Mouse (Mus musculus) embryonic stem cell, embryonic (primary cell): Measurements from ENCODE around the gene Prr15l.

Source experiments
- CTCF ChIA-PET, 4 experiments: fragments of 300-600 bp in 2 of 4; fragments of 350-600 bp in 2 of 4; sonication (Branson Sonifier 250); formaldehyde crosslinking; loops; one replicate each; lab custom pipeline; 2022; ENCODE audit warnings: inconsistent platforms in 2 of 4; lab: Charles Lee
- POLR2A ChIA-PET, 4 experiments: fragments of 300-600 bp in 2 of 4; fragments of 350-600 bp in 2 of 4; sonication (Branson Sonifier 250); formaldehyde crosslinking; loops; one replicate each; lab custom pipeline; 2022; ENCODE audit warnings: antibody characterized with exemption in 4 of 4, inconsistent platforms in 1 of 4; lab: Charles Lee

Prr15l gene

DNA sequence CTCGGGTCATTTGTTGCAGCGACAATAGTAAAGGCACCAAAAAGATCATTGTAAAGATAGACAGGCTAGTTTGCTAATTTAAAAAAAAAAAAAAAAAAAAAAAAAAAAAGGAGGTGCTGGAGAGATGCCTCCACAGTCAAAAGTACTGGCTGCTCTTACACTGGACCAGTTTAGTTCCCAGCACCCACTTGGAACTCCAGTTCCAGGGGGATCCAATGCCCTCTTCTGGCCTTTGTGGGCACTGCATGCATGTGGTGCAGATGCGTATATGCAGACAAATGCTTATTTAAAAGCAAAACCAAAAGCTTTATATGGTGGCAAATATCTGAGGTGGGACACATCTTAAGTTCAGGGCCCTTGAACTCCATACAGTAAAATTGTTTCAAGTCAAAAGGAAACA, 22.9 kb downstream of the Prr15l start:
- CTCF ChIA-PET = interaction anchor here (0.6 to 4.4 kb wide), 24 partner anchors 8 to 633 kb away, joined by 3 to 21 read pairs (median 5); partner anchors contain the start of genes Cdk5rap3 (in 2 of the 4) and Scrn2 (in 1 of the 4)
- POLR2A ChIA-PET = interaction anchor here in 3 of 4 experiments (0.6 to 10.8 kb wide), 21 partner anchors 10 to 713 kb away, joined by 3 to 134 read pairs (median 4); partner anchors contain the start of genes Cdk5rap3 (in 2 of the 3), Mllt6 (in 1 of the 3), Prr15l (in 1 of the 3) and Scrn2 (in 1 of the 3)

DNA sequence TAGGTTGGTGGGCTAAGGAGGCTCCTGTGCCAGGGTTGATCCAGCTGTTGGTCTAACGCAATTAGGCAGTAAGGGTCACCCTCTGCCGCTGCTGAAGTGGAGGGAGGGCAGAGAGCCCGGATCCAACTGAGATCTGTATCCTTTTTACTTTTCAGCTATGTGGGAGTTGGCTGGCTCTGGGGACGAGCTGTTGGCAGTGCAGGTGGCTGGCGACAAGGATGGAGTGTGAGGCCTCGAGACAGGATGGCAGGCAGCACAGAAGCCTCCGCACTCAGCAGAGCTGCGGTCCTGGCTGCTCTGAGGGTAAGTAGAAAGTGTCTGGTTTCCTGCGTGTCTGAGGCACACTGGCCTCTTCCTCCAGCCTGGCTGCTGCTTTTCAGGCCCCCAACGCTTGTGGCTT, 24.5 kb downstream of the Prr15l start:
- POLR2A ChIA-PET = interaction anchor here in 3 of 4 experiments (0.5 to 10.8 kb wide), 22 partner anchors 9 to 383 kb away, joined by 3 to 134 read pairs (median 6); partner anchors contain the start of genes Cdk5rap3 (in 2 of the 3), Pnpo (in 1 of the 3) and Prr15l (in 1 of the 3)

DNA sequence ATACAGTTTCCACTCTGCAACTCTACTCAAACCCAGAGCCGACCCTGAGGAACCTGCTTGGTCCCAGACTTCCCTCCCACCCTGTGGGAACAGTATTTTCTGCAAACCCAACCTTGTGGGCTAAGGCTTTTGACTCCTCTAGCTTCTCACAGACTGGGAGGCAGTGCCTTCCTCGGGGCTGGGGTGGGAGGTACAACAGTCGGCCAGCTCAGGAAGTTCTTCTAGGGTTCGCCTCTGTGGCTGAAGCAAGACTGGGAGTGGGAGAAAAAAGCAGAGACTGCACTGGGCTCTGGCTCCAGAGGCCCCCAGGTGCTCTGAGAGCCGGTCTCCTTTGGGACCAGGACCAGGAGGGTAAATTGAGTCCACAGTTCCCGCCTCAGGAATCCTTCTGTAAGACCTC, 25.0 kb downstream of the Prr15l start:
- CTCF ChIA-PET = interaction anchor here in 3 of 4 experiments (0.5 to 2.7 kb wide), 7 partner anchors 9 to 420 kb away, joined by 3 to 10 read pairs (median 3); partner anchors contain the start of genes Cdk5rap3 (in 2 of the 3) and Pnpo (in 1 of the 3)
- POLR2A ChIA-PET = interaction anchor here in 3 of 4 experiments (0.5 to 2.6 kb wide), 15 partner anchors 8 to 382 kb away, joined by 3 to 14 read pairs (median 6); partner anchors contain the start of genes Cdk5rap3 (in 2 of the 3) and Pnpo (in 1 of the 3)

More for the DNA sequence above, 24.5 kb downstream of the Prr15l start:
- CTCF ChIA-PET = interaction anchor here (0.5 to 2.7 kb wide), 10 partner anchors 9 to 420 kb away, joined by 3 to 10 read pairs (median 4); partner anchors contain the start of genes Cdk5rap3 (in 3 of the 4) and Pnpo (in 1 of the 4)

DNA sequence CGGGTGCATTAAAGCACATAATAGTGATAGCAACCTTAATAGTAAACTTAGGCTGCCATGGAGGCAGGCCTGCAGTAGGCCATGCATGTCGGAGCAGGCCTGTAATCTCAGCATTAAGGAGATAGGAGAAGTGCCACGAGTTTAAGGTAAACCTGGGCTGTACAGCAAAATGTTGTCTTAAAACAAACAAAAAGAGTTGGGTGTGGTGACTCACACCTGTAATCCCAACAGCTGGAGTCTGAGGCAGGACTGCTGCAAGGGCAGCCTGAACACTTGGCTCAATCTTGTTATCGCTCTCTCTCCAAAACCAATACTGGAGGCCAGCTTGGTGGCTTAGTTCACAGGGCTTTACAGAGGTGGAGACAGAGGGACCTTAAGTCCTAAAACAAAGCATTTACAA, 27.2 kb downstream of the Prr15l start:
- ChIA-PET POLR2A (interaction anchor here (0.7 to 4.5 kb wide), 22 partner anchors 8 to 232 kb away, joined by 3 to 41 read pairs (median 6); partner anchors contain the start of genes Pnpo (in 2 of the 4), Cbx1 (in 1 of the 4), Cdk5rap3 (in 1 of the 4) and Kpnb1 (in 1 of the 4)), CTCF (interaction anchor here in 3 of 4 experiments (0.5 to 1.8 kb wide), 4 partner anchors 9 to 1069 kb away, joined by 3 to 5 read pairs (median 4); partner anchors contain the start of gene Cdk5rap3 (in 1 of the 3))

DNA sequence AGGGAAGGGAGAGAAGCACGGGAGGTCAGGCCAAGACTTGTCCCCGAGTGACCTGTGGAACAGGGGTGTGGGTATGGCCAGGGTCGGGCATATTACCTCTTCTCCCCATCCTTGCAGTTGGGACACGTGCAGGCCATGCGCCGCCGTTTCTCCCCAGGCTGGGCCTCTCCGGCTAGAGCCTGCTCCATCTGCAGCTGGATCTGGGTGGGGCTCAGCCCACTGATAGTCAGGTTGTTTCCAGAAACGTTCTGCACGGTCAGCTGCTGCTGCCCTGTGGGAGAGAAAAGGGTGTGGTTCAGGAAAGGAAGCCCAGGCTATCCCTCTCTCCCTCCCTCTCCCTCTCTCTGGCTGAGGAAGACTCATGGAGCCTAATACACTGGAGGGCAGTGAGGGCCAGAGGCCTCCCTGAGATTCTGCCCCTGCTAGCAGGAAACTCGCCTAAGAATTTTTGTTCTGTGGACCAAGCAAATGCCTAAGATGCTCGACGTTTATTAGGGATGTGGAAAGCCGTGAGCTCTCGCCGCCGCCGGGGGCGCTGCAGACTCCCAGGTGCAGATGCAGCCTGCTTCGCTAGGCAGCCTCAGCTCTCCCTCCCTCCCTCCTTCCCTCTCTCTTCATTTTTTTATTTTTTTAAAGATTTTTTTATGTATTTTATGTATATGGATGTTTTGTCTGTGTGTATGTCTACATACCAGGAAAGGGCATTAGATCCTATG, 28.3 kb downstream of the Prr15l start:
- ChIA-PET POLR2A (interaction anchor here (0.5 to 4.5 kb wide), 51 partner anchors 8 to 445 kb away, joined by 3 to 41 read pairs (median 5); partner anchors contain the start of genes Cdk5rap3 (in 3 of the 4), Pnpo (in 3 of the 4), Cbx1 (in 1 of the 4) and Prr15l (in 1 of the 4)), CTCF (interaction anchor here (0.6 to 1.8 kb wide), 52 partner anchors 7 to 1131 kb away, joined by 3 to 15 read pairs (median 4); partner anchors contain the start of genes Cdk5rap3 (in 4 of the 4), Pnpo (in 3 of the 4) and Scrn2 (in 2 of the 4))

DNA sequence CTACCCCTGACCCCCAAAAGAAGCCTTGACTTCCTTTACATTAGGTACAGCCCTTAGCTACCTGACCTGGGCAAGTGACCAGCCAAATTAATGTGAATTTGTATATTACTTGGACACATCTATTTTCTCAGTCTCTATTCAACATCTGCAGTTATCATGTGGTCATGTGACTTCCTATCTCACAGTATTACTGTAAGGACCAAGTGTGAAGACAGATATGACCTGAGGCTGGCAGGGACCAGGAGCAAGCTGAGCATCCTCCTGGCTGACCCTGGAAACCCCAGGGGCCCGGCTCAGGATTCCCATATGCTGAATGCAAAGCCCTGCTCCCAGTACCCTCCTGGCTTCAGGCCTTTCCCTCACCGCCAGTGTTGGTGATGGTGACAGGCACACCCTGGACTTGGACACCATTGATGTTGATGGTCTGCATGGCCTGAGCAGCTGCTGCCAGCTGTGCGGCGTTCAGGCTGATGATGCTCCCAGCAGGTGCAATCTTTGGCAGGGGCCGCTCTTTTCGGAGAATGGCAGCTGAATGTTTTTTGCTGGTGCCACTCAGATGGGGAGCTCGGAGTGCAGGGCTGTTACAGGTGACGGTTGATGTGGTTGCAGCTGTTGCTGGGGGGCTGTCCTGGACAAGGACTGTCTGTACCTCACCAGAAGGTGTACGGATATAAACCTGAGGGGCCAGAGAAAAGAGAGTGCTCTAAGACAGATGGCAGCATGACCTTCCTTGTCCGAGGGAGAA, 29.3 kb downstream of the Prr15l start:
- ChIA-PET CTCF (interaction anchor here (0.6 to 1.8 kb wide), 30 partner anchors 9 to 162 kb away, joined by 3 to 15 read pairs (median 4); partner anchors contain the start of genes Cdk5rap3 (in 2 of the 4) and Pnpo (in 2 of the 4)), POLR2A (interaction anchor here (0.5 to 4.5 kb wide), 35 partner anchors 10 to 444 kb away, joined by 3 to 41 read pairs (median 8); partner anchors contain the start of genes Cdk5rap3 (in 2 of the 4), Pnpo (in 2 of the 4), Lrrc46 (in 1 of the 4) and Mrpl10 (in 1 of the 4))

DNA sequence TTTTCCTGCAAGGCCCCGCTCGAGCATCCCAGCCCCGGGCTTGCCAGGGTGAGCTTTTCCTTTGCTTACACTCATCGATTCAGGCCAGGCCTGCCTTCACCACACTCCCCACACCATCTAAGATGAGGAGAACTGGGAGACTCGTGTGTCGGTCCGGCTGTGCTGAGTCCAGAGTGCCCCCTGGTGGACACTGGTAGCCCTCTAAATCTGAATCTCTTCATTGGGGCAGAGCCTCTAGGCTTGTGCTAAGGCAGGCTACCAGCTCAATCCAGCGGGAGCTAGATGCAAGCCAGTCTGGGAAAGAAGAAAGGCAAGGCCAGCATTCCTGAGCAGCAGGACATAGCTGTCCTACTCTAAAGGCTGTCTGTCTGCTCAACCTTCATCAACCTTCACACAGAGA, 35.7 kb downstream of the Prr15l start:
- CTCF ChIA-PET = interaction anchor here (0.5 to 2.5 kb wide), 44 partner anchors 9 to 336 kb away, joined by 3 to 26 read pairs (median 5); partner anchors contain the start of genes Cdk5rap3 (in 3 of the 4), Lrrc46 (in 1 of the 4), Mrpl10 (in 1 of the 4) and Pnpo (in 1 of the 4)
- POLR2A ChIA-PET = interaction anchor here (0.5 to 6.4 kb wide), 45 partner anchors 8 to 816 kb away, joined by 3 to 111 read pairs (median 4); partner anchors contain the start of genes Cdk5rap3 (in 4 of the 4), Pnpo (in 2 of the 4), Kpnb1 (in 1 of the 4) and Lrrc46 (in 1 of the 4)

DNA sequence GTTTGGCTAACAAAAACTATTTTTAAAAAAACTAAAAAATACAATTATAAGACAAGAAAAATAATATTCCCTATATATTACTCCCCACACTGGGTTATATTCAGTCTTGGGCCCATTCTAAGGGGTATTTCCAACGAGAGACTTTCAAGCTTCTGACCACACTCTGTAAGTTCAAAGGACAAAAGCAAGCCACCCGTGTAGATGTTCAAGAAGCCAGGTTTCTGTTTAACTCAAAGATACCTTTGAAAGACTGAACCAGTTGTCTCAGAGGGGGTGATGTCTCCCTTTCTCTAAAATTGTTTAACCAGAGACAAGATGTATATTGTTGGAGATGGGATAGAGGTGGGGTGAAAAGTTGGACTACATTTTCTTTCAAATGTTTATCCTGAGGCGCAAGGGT, 38.3 kb downstream of the Prr15l start:
- POLR2A ChIA-PET = interaction anchor here in 2 of 4 experiments (2.5 to 4.4 kb wide), 2 partner anchors 9 to 13 kb away, joined by 8 to 37 read pairs; no protein-coding TSS in a partner anchor
- CTCF ChIA-PET = interaction anchor here in 1 of 4 experiments (0.6 kb wide), 1 partner anchor 55 kb away, joined by 7 read pairs; no protein-coding TSS in a partner anchor

DNA sequence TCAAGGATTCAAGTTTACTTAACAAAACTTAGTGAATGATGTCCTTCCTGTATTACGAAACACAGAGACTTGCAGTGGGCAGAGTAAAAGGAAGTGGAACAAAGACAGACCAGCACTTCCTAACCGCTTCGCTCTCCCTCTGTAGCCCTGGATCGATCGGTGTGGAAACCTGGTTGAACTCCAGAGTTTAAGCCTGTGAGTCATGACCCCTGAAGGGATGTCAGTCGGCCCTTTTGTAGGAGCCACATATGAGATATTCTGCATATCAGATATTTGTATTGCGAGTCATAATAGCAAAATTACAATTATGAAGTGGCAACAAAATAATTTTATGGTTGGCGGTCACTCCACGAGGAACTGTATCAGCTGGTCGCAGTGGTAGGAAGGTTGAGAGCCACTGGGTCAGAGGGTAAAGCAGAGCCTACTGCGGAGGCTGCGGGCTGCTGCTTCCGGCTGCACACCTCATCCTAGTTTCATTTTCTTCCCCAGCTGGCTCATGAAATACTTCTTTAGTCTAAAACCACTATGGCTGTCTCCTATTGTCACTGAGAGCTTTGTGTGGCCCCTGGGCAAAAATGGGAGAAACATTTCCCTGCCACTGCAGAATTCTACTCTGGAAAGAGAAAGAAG, 39.1 kb downstream of the Prr15l start:
- ChIA-PET CTCF (interaction anchor here in 2 of 4 experiments (0.8 to 1.0 kb wide), 2 partner anchors 10 to 16 kb away, joined by 3 to 12 read pairs; no protein-coding TSS in a partner anchor), POLR2A (interaction anchor here in 3 of 4 experiments (0.6 to 4.4 kb wide), 10 partner anchors 10 to 121 kb away, joined by 3 to 37 read pairs (median 4); no protein-coding TSS in a partner anchor)

DNA sequence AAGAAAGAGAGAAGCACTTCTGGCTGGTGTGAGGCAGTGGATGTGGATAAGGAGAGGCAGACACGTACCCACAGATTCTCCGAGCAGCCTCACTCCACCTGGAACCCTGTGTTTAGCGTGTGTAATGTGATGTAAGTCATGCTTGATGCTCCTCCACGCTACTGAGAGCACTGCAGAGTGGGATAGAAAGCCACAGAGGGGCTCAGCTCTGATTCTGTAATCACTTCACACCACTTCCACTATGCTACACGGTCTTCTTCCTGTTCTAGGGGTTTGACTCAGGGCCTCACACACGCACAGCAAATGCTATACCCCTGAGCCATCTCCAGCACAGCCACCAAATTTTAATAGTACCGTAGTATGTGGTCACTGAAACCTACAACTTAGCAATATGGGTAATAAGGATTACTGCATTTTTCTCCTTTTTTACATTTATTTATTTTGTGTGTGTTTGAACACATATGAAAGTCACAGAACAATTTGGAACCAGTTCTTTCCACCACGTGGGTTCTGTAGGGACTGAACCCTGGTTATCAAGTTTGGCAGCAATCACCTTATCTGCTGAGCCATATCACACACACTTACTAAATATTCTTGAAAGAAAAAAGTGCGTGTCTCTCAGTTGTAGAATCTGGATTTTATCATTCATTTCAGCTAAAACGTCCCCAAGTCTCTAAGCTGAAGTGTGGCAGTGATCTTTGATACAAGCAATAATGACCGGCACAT, 39.8 kb downstream of the Prr15l start:
- POLR2A ChIA-PET = interaction anchor here (0.6 to 4.4 kb wide), 11 partner anchors 10 to 99 kb away, joined by 3 to 37 read pairs (median 4); partner anchors contain the start of gene Cdk5rap3 (in 1 of the 4)
- CTCF ChIA-PET = interaction anchor here in 3 of 4 experiments (0.8 to 1.0 kb wide), 3 partner anchors 11 to 63 kb away, joined by 3 to 12 read pairs (median 3); no protein-coding TSS in a partner anchor

DNA sequence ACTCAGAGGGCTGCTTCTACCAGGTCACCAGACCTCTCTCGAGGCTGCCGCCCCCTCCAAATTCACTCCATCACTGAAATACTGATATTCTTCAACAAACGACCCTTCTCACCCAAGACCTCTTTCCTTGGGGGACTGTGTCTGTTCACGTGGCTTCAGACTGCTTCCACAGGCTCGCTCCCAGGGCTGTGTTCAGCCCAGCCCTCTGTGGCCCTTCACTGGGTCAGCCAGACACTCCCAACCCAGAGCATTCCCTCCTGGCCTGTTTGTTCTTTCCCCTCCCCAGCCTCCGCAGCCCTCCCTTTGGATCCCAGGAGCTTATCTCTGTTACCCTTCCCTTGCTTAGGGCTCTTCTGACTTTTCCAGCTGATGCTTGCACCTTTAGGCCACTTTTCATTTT, 40.6 kb downstream of the Prr15l start:
- CTCF ChIA-PET = interaction anchor here in 3 of 4 experiments (0.6 to 1.2 kb wide), 4 partner anchors 12 to 325 kb away, joined by 3 to 5 read pairs (median 4); partner anchors contain the start of gene Cdk5rap3 (in 1 of the 3)
- POLR2A ChIA-PET = interaction anchor here in 3 of 4 experiments (0.6 to 4.4 kb wide), 13 partner anchors 9 to 320 kb away, joined by 3 to 37 read pairs (median 4); partner anchors contain the start of genes Cdk5rap3 (in 1 of the 3) and Prr15l (in 1 of the 3)

DNA sequence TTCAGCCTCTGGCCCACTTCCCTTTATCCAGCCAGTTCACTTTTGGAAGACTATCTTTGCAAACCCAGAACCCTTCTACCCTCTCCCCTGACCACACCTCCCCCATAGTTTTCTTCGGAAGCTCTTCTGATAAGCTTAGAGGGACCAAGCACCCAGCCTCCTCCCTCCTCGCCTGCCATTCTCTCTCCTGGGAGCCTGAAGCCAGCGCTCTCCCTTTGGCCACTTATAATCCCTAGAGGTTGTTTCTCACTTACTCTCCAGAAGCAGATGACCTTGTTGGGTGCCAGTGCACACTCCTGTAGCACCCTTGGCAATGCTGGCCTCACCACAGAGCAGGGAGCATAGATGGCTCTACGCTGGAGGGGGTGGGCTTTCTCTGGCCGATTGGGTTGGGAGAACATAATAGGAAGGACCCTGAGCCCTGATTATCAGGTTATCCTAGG, 41.4 kb downstream of the Prr15l start:
- POLR2A ChIA-PET = interaction anchor here in 3 of 4 experiments (0.5 to 9.8 kb wide), 14 partner anchors 7 to 961 kb away, joined by 3 to 102 read pairs (median 4); partner anchors contain the start of gene Cdk5rap3 (in 1 of the 3)
- CTCF ChIA-PET = interaction anchor here in 3 of 4 experiments (0.5 to 1.2 kb wide), 6 partner anchors 13 to 324 kb away, joined by 3 to 5 read pairs (median 5); partner anchors contain the start of gene Cdk5rap3 (in 1 of the 3)

DNA sequence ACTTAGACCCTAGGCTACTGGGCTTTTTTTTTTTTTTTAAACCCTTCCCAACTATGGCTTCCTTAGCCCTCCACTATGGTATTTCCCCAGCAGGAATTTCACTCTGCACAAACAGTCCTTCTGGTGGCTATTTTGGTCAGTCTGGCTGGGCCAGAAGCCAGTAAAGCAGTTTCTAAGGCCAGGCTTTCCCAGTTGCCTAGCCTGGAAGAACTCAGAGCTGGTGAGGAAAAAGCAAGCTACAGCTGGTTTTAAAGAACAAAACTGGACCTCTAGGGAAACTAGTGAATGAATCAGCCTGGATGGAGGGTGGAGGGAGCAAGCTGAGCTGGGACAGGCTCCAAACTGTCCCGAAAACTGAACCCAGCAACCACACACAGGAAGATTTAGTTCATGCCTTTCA, 41.8 kb downstream of the Prr15l start:
- CTCF ChIA-PET = interaction anchor here in 2 of 4 experiments (0.7 to 1.2 kb wide), 4 partner anchors 14 to 174 kb away, joined by 3 to 5 read pairs (median 5); partner anchors contain the start of gene Cdk5rap3 (in 1 of the 2)
- POLR2A ChIA-PET = interaction anchor here in 3 of 4 experiments (0.5 to 9.8 kb wide), 15 partner anchors 7 to 962 kb away, joined by 3 to 102 read pairs (median 5); partner anchors contain the start of gene Cdk5rap3 (in 1 of the 3)

DNA sequence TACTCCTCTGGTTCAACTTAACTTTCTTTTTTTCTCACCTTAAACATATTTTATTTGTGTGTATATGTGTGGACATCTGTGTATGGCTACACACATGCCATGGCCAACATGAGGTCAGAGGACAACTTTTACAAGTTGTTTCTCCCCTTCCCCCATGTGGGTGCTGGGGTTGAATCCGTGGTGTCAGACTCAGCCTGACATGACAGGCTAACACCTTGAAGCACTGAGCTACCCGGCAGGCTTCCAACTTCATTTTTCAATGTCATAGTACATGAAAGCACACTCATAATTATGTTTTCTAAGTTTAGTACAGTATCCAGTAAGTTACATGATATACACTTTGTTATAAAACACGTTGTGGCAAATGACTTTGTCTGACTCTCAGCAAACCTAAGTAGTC, 42.4 kb downstream of the Prr15l start:
- ChIA-PET CTCF (interaction anchor here in 2 of 4 experiments (0.5 to 1.4 kb wide), 5 partner anchors 14 to 174 kb away, joined by 3 to 5 read pairs (median 4); no protein-coding TSS in a partner anchor), POLR2A (interaction anchor here in 3 of 4 experiments (0.6 to 9.8 kb wide), 15 partner anchors 8 to 122 kb away, joined by 3 to 102 read pairs (median 5); partner anchors contain the start of genes Cdk5rap3 (in 1 of the 3) and Pnpo (in 1 of the 3))
